In genomic region chr16:5008076-5008475, GRCm38 (mm10) we compare ENCODE assay signal across 16 mouse cellular contexts. TPM values are rescaled to one million over a fixed set of nuclear protein-coding genes. Genes with fewer than 3 reads are reported as not detected.
DNase-seq lines count a peak whose midpoint lies in the region; ATAC-seq and TF ChIP-seq lines count a peak whose summit lies in the region.
"Had no signal": no experiment of that assay in that cellular context is flagged by ENCODE, and none has a peak within 500 bp of the region (broad histone marks: within the 10 kb centered on the region; RNA-seq: fewer than 3 reads in every experiment).

No protein-coding gene starts in this region.

- H3K4me2 ChIP-seq in lung, postnatal 0 days (replicated peaks; ENCODE audit: low read depth, low read length), result peak overlapping the region; percentile 45
- H3K4me2 ChIP-seq in forebrain, embryonic 15.5 days (replicated peaks), result no peak overlapping the region
- H3K4me2 ChIP-seq: neural tube, embryonic 12.5 days had no signal

- no peaks in the 10 kb centered on the region for H3K36me3 ChIP-seq in lung, postnatal 0 days (ENCODE audit: insufficient read depth, low read length)
- peaks cover 18% of the 10 kb centered on the region for H3K36me3 ChIP-seq in limb, embryonic 10.5 days
- no peaks in the 10 kb centered on the region for H3K36me3 ChIP-seq in forebrain, embryonic 15.5 days
- H3K36me3 ChIP-seq: embryonic facial prominence, embryonic 15.5 days had no signal

- TF ChIP-seq CTCF in cerebellum, adult 2 months (IDR thresholded peaks at IDR 0.05; ENCODE audit: borderline replicate concordance, insufficient read depth, low read depth, low read length), result no peak
- no peak for TF ChIP-seq CTCF in lung, postnatal 0 days (IDR thresholded peaks at IDR 0.05)

- H3K9me3 ChIP-seq in lung, postnatal 0 days (ENCODE audit: low read length), result no peaks in the 10 kb centered on the region
- no peaks in the 10 kb centered on the region for H3K9me3 ChIP-seq in limb, embryonic 10.5 days (replicated peaks)
- no peaks in the 10 kb centered on the region for H3K9me3 ChIP-seq in forebrain, embryonic 15.5 days
- H3K9me3 ChIP-seq: embryonic facial prominence, embryonic 15.5 days; neural tube, embryonic 12.5 days had no signal

- no peaks in the 10 kb centered on the region for H3K27me3 ChIP-seq in cerebellum, adult 2 months (ENCODE audit: control insufficient read depth, insufficient read depth, low read length)
- no peaks in the 10 kb centered on the region for H3K27me3 ChIP-seq in lung, postnatal 0 days (replicated peaks; ENCODE audit: insufficient read depth, low read length)
- H3K27me3 ChIP-seq in limb, embryonic 10.5 days (ENCODE audit: low read depth, poor library complexity, severe bottlenecking), result no peaks in the 10 kb centered on the region
- no peaks in the 10 kb centered on the region for H3K27me3 ChIP-seq in forebrain, embryonic 15.5 days
- H3K27me3 ChIP-seq: embryonic facial prominence, embryonic 15.5 days; neural tube, embryonic 12.5 days had no signal

- H3K4me3 ChIP-seq in cerebellum, adult 2 months (replicated peaks; ENCODE audit: insufficient read depth, low read depth, low read length), result no peak overlapping the region
- H3K4me3 ChIP-seq in lung, postnatal 0 days (ENCODE audit: low read depth, low read length), result no peak overlapping the region
- no peak overlapping the region for H3K4me3 ChIP-seq in limb, embryonic 10.5 days
- H3K4me3 ChIP-seq in forebrain, embryonic 15.5 days, result no peak overlapping the region
- H3K4me3 ChIP-seq: embryonic facial prominence, embryonic 15.5 days; neural tube, embryonic 12.5 days had no signal

- peaks cover 16% of the 10 kb centered on the region for H3K4me1 ChIP-seq in cerebellum, adult 2 months (ENCODE audit: control insufficient read depth, insufficient read depth, low read length)
- H3K4me1 ChIP-seq in lung, postnatal 0 days (ENCODE audit: insufficient read depth, low read depth, low read length), result peaks cover 9% of the 10 kb centered on the region; the same call in 1 of the 2 replicates
- H3K4me1 ChIP-seq in limb, embryonic 10.5 days, result peaks cover 25% of the 10 kb centered on the region
- peaks cover 11% of the 10 kb centered on the region for H3K4me1 ChIP-seq in forebrain, embryonic 15.5 days

- peak; percentile 20 for DNase-seq in cerebellum, adult 9-11 months
- no peak for DNase-seq in cerebellum, adult 2 months
- DNase-seq in lung, postnatal 0 days (ENCODE audit: low spot score), result no peak
- DNase-seq in lung, postnatal 4 days, result no peak
- no peak for DNase-seq in limb, embryonic 10.5 days (ENCODE audit: low spot score)
- DNase-seq in thymus, postnatal 36 days, result no peak
- DNase-seq in c-Kit-positive CD71-positive TER-119-positive erythroid progenitor cells, embryonic 14.5 days (ENCODE audit: low spot score), result no peak
- DNase-seq: adrenal gland, adult 2 months; heart, adult 18-20 months; lung, postnatal 10 days; midbrain, embryonic 14.5 days had no signal

- TF ChIP-seq EP300 in lung, postnatal 0 days (IDR thresholded peaks at IDR 0.05), result no peak

- TF ChIP-seq POLR2A in cerebellum, adult 2 months (IDR thresholded peaks at IDR 0.05; ENCODE audit: borderline replicate concordance, insufficient read depth, low read length), result no peak

- ATAC-seq in lung, postnatal 0 days, result no peak
- ATAC-seq in forebrain, embryonic 15.5 days (replicated peaks), result no peak

- no peak overlapping the region for H3K27ac ChIP-seq in cerebellum, adult 2 months (ENCODE audit: insufficient read depth, low read length)
- H3K27ac ChIP-seq in lung, postnatal 0 days (ENCODE audit: low read length), result no peak overlapping the region
- peak overlapping the region; percentile 46; the same call in 1 of the 2 replicates for H3K27ac ChIP-seq in limb, embryonic 10.5 days
- no peak overlapping the region for H3K27ac ChIP-seq in forebrain, embryonic 15.5 days (replicated peaks)
- H3K27ac ChIP-seq: embryonic facial prominence, embryonic 15.5 days; neural tube, embryonic 12.5 days had no signal

- WGBS in cerebellum, adult 2 months, result 48% methylated on average over 12 of the region's 12 CpGs
- 73% methylated on average over 12 of the region's 12 CpGs for WGBS in lung, postnatal 0 days
- WGBS in limb, embryonic 10.5 days, result 80% methylated on average over 12 of the region's 12 CpGs
- 84% methylated on average over 12 of the region's 12 CpGs for WGBS in forebrain, embryonic 15.5 days

- H3K9ac ChIP-seq in lung, postnatal 0 days (replicated peaks; ENCODE audit: low read depth), result no peak overlapping the region
- H3K9ac ChIP-seq in forebrain, embryonic 15.5 days (replicated peaks), result no peak overlapping the region
- H3K9ac ChIP-seq: embryonic facial prominence, embryonic 15.5 days; neural tube, embryonic 12.5 days had no signal

RNA-seq across cellular contexts. Expression of gene Smim22, which starts 1.0 kb away (rescaled TPM):
- polyA plus RNA-seq in cerebellum, adult 2 months (2012; rRNA removed), result 1.00 and 2.5 TPM in 2 replicates
- polyA plus RNA-seq in lung, postnatal 0 days (2015; fragmentation: Nextera tagmentation; extraction: Ambion mirVana), result 57.5 and 59.4 TPM in 2 replicates
- 1.6 and 2.2 TPM in 2 replicates for polyA plus RNA-seq in limb, embryonic 10.5 days (2016; fragmentation: Nextera tagmentation; extraction: Ambion mirVana)
- polyA plus RNA-seq in forebrain, embryonic 15.5 days (2015; fragmentation: Nextera tagmentation; extraction: Ambion mirVana), result 1.0 and 1.1 TPM in 2 replicates
- polyA plus RNA-seq: midbrain, embryonic 14.5 days; neural tube, embryonic 12.5 days had no signal

RNA-seq across cellular contexts. Expression of gene Rogdi, which starts 5.3 kb away (rescaled TPM):
- 274 and 294 TPM in 2 replicates for polyA plus RNA-seq in cerebellum, adult 2 months (2012; rRNA removed)
- polyA plus RNA-seq in lung, postnatal 0 days (2015; fragmentation: Nextera tagmentation; extraction: Ambion mirVana), result 58.9 and 60.4 TPM in 2 replicates
- 56.9 and 70.7 TPM in 2 replicates for polyA plus RNA-seq in limb, embryonic 10.5 days (2016; fragmentation: Nextera tagmentation; extraction: Ambion mirVana)
- polyA plus RNA-seq in forebrain, embryonic 15.5 days (2015; fragmentation: Nextera tagmentation; extraction: Ambion mirVana), result 91.4 and 99.8 TPM in 2 replicates

RNA-seq across cellular contexts. Expression of gene Sept12, which starts 10.4 kb away (rescaled TPM):
- polyA plus RNA-seq in cerebellum, adult 2 months (2012; rRNA removed), result not detected in 2 replicates
- polyA plus RNA-seq in lung, postnatal 0 days (2015; fragmentation: Nextera tagmentation; extraction: Ambion mirVana), result 0.14 and 0.27 TPM in 2 replicates
- polyA plus RNA-seq in limb, embryonic 10.5 days (2016; fragmentation: Nextera tagmentation; extraction: Ambion mirVana), result not detected in 2 replicates
- polyA plus RNA-seq in forebrain, embryonic 15.5 days (2015; fragmentation: Nextera tagmentation; extraction: Ambion mirVana), result not detected in 2 replicates
- polyA plus RNA-seq: adrenal gland, adult 2 months; embryonic facial prominence, embryonic 15.5 days; frontal cortex, adult 2 months; midbrain, embryonic 14.5 days; neural tube, embryonic 12.5 days; spleen, adult 2 months had no signal

RNA-seq across cellular contexts. Expression of gene Glyr1, which starts 41.6 kb away (rescaled TPM):
- polyA plus RNA-seq in cerebellum, adult 2 months (2012; rRNA removed), result 139 and 146 TPM in 2 replicates
- 75.8 and 81.1 TPM in 2 replicates for polyA plus RNA-seq in lung, postnatal 0 days (2015; fragmentation: Nextera tagmentation; extraction: Ambion mirVana)
- 191 and 204 TPM in 2 replicates for polyA plus RNA-seq in limb, embryonic 10.5 days (2016; fragmentation: Nextera tagmentation; extraction: Ambion mirVana)
- 192 and 196 TPM in 2 replicates for polyA plus RNA-seq in forebrain, embryonic 15.5 days (2015; fragmentation: Nextera tagmentation; extraction: Ambion mirVana)

RNA-seq across cellular contexts. Expression of gene Ubn1, which starts 41.8 kb away (rescaled TPM):
- polyA plus RNA-seq in cerebellum, adult 2 months (2012; rRNA removed), result 28.1 and 30.2 TPM in 2 replicates
- polyA plus RNA-seq in lung, postnatal 0 days (2015; fragmentation: Nextera tagmentation; extraction: Ambion mirVana), result 15.0 and 16.3 TPM in 2 replicates
- polyA plus RNA-seq in limb, embryonic 10.5 days (2016; fragmentation: Nextera tagmentation; extraction: Ambion mirVana), result 19.1 and 22.7 TPM in 2 replicates
- polyA plus RNA-seq in forebrain, embryonic 15.5 days (2015; fragmentation: Nextera tagmentation; extraction: Ambion mirVana), result 17.8 and 18.3 TPM in 2 replicates

Comparison
In these comparisons a context has a peak if more than half of its experiments do, and no peak if none do; other contexts are left out.
1. RNA of gene Smim22, which starts 1.0 kb away (polyA plus RNA-seq): 57.5 to 59.4 TPM in lung, postnatal 0 days; 1.6 to 2.2 TPM in limb, embryonic 10.5 days, 1.0 to 1.1 TPM in forebrain, embryonic 15.5 days and 1.00 to 2.5 TPM in cerebellum, adult 2 months; every median in the first group is over 10 times any median in the second.